Mouse (Mus musculus): Measurements from ENCODE around the gene Lrrc34.

GRCm38 (mm10) chr3:30695661-30696060 is 48.0 kb upstream of the Lrrc34 start:
- no peak for TF ChIP-seq CTCF (IDR thresholded peaks at IDR 0.05; ENCODE audit: borderline replicate concordance, insufficient read depth, low read length)
- no peak for TF ChIP-seq POLR2A (IDR thresholded peaks at IDR 0.05; ENCODE audit: low read depth, low read length)

All from embryonic fibroblast, embryonic 13.5 days (primary cell).